Mouse (Mus musculus): Measurements from ENCODE around the gene Gm4450.
"Not testable (repeated sequence)": the region's sequence is repeated elsewhere in the genome, so short reads cannot be mapped to it uniquely, and the experiment has no call there.

Gene Gm4450

DNA sequence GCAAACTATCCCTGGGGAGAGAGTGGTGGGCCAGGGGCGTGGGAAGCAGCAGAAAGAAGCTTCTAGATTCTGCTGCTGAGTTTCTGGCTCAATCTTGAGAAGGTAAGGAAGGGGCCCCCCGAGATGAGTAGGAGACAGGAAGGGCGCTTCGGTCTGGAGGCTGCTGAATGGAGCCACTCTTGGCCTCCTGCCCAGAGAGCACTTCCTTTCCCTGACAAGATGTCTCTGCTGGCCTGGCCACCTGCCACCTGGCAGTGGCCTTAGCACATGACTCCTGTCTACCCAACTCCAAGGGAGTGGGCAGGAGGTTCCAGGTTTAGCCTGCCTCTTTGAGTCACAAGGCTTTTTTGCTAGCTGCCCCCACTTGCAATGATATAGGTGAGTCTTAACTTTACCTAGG, 39.6 kb downstream of the Gm4450 start:
- peak; percentile 35 for DNase-seq (ENCODE audit: low read depth)

DNA sequence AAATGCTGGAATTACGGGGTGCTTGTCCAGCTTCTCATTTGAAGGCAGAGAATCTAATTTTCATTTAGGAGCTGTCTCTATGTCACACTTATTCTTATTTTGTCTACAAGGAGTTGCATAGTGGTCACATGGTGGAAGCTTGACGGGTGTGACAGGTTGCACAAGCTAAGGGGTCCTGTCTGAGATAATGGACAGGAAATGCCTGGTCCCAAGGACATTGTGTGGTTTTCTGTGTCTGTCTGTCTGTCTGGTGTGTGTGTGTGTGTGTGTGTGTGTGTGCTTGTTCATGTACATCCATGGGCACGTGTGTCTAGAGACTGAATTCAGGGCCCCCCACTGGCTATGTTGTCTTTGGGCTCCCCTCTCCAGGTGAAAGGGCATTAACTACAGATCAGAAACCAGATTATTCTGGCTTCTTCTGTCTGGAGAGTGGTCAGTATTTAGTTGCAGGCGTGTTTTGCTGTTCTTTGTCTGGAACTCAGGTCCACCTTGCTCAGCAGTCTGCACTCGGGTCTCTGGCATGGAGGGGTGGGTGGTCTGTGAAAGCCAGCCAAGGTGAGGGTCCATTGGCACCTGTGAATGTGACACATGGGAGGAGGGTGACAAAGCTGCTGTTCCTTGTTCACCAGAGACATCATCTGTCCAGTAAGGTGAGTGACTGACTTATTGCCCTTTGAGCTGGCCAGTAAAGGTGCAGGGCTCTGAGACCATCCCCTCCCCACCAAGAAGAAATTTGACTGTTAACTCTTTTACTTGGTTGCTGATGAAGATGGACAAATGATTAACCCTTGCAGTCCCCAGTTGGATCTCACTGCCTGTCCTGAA, 40.3 kb downstream of the Gm4450 start:
- DNase-seq (ENCODE audit: low read depth) = no peak

DNA sequence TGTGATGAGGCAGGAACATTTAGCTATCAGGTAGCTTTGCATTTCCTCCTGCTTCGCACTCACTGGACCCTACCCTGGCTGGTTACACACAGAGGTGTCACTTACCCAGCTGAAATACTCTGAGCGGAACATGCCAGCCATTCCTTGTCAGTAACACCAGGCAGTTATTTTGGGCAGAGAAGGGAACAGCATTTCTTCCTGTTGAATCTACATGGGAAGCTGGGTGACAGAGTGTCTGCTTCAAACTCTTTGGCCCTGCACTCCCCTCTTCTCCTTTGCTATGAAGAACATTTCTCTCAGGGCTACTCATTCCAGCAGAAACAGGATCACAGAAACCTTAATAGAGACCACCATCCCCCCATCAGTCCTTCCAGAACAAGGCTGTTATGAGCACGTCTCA, 42.6 kb downstream of the Gm4450 start:
- DNase-seq (ENCODE audit: low read depth) = no peak

DNA sequence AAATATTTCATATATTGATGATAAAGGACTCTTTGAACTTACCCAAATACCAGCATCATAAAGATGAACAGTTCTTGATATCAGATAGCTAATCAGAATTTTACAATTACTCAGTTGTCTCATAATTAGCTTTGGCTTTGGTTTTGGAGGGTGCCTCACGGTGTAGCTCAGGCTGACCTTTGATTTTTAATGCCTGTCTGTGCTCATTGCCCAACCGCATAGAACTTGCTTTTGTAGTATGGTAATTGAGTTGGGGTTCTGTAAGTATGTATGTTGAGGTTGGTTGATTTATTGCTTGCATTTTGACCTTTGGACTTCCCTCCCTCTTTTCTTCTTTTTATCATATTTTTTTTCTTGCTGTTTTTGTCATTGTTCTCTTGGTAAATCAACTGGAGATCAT, 43.2 kb downstream of the Gm4450 start:
- DNase-seq (ENCODE audit: low read depth) = no peak

DNA sequence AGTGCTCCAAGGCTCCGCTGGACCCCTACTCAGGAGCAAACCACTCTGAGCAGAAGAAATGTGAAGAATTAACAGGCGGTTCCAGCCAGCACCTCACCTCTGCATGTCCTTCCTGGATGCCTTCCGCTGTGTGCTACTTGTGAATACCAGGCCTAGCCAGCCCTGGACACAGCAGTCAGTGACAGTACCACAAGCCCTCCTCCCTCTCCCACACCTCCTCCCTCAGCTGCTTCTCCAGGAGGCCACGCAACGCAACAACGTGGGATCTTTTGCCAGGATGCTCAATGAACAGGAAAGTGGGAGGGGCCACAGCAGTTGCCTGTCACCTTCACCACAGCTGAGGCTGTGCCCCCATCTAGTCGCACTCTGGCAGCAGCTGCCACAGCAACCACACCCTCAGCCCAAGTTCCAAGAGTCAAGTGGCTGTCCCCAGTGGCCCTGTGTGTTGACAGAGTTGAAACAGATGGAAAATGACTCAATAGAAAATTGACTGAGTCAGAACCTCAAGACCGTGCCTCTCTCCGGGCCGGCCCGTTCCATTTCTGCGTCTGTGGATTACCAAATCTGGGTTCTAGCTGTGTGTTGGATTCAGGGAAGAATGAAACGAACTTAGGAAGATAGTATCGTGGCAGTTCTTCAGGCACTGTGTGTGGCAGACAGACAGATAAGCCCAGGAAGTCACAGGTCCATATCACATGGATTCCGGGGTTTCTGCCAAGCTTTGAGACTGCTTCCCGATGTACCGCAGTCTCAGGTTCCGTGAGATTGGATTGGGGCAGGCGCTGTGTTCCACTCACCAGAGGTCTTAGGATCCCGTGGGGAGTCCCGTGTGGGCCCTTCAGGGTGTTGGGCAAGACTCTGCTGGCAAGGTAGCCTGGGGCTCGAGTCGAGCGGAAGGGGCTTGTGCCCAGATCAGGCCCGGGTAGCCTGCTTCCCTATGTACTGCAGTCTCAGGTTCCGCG, 46.0 kb downstream of the Gm4450 start:
- DNase-seq (ENCODE audit: low read depth) = not testable (repeated sequence)

DNA sequence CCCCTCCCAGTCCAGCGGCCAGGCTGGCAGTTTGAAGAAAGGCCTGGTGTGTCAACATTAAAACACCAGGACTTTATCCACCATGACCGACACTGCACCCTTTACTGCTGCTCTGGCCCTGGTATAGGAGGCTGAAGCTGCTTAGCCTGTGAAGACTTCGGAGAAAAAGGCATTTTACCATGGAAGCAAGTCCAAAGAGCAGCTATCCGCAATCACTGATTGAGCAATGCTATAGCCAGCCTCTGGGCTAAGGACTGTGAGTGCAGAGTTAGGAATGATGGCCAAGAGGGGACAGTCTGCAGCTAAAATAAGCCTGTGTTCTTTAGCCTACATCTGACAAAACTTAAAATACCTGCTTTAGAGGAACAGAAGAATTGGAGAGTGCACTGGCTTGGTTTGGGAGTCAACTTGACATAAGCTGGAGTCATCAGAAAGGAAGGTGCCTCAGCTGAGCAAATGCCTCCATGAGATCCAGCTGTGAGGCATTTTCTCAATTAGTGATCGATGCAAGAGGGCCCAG, 49.6 kb downstream of the Gm4450 start:
- DNase-seq (ENCODE audit: low read depth) = not testable (repeated sequence)

DNA sequence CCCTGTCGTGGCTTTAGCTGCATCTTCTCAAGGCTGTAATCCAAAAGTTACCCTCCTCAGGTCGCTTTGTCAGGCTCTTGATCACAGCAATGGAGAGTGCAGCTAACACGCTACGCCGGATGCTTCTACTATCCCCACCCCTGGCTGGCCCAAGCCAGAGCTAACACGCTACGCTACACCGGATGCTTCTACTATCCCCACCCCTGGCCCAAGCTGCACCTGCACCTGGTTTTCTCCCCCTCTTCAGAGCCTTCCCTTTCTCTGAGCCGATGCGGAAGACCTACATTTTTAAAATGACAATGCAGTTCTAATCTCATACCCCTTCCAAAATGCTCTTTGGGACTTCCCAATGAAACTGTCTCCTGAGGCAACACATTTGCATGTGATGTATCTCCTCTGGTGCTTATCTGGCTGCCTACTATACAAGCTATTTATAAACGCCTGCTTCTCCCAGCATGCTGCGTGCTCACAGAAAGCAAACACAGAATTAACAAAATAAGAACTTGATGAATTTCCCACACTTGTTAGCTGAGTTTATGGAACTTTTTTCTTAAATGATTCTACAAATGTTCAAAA, 50.3 kb downstream of the Gm4450 start:
- not testable (repeated sequence) for DNase-seq (ENCODE audit: low read depth)

DNA sequence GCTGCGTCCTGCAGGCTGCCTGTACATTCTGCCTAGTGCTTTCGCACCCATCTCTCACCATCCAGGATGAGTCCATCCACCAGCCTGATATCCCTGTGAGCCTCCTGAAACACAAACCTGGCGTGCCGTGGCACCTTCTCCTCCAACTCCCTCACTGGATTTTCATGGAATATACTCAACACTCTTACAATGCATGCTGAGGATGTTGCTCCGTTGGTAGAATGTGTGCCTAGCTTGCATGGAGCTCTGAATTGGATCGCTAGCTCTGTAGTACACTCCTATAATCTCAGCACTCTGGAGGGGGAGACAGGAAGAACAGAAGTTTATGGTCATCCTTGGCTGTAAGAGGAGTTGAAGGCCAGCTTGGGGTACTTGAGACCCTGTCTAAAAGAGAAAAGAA, 51.0 kb downstream of the Gm4450 start:
- not testable (repeated sequence) for DNase-seq (ENCODE audit: low read depth)

DNA sequence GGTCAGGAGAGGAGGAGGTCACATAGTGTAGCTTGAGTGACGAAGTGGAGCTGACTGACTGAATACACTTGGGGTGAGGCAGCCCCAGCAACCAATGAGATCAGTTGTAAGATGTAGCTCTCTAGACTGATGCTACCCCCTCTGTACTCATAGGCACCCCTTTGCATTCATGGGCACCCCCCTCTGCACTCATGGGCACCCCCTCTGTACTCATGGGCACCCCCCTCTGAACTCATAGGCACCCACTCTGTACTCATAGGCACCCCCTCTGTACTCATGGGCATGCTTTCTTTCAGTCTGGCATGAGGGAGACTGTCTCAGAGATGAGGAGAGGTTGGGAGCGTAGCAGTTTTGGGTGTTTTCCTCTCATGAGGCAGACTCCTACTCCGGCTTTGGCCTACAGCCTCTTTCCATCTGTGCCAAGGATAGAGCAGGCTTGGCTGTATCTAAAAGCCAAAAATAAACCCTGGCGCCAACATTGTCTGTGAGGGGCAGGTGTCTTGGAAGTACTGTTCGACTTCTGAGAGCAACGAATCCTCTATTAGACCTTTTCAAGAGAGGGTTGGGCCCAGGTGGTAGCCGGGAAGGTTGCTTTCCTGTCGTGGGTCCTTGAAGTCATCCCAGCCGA, 52.5 kb downstream of the Gm4450 start:
- not testable (repeated sequence) for DNase-seq (ENCODE audit: low read depth)

Measured in fibroblast of lung, adult 2 months (primary cell).